Mouse (Mus musculus): Measurements from ENCODE around the gene Abl2.

DNA sequence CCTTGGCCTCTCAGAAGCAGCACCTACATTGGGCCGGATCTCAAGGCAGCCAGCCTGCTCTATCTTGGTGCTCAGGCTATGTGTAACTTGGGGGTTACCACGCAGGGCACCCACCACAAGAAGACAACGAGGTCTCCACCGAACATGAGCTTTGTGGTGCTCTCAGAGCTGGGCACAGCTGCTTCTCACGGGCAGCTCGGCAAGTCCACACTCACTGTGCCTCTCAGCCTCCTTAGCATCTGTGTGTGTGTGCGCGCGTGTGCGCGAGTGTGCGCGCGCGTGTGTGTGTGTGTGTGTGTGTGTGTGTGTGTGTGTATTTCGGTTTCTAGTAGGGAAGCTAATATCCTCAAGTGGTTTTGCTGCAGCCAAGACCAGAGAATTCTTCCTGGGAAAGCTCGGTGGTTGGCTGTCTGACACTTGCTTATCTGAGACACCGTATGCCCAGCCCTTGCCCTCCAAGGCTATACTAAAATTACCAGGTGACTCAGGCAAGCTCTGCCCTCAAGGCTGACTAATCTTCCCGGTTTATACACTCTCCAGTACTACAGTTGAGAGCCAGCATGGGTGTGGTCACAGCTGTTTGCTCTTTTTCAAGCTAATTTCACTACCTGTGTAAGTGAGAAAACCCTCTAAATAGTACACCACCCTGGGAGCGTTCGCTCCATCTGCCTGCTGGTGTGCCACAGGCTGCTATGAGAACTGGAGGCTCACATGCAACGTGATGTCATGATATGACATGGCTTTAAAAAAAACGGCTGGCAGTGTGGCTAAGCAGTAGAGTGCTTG lies 108.7 kb downstream of the Abl2 start:
- TF ChIP-seq EP300 (IDR thresholded peaks at IDR 0.05; ENCODE audit: low read length) (peak; percentile 27; the same call in 1 of the 2 replicates), CTCF (conservative IDR thresholded peaks at IDR 0.05 in 1 of 2, IDR thresholded peaks at IDR 0.05 in 1 of 2; ENCODE audit: low read depth in 2 of 2, low read length in 2 of 2) (no peak), SMC3 (IDR thresholded peaks at IDR 0.05; ENCODE audit: low read depth, low read length) (no peak), JUND (conservative IDR thresholded peaks at IDR 0.05; ENCODE audit: low read depth, low read length) (no peak), E2F4 (IDR thresholded peaks at IDR 0.05; ENCODE audit: insufficient replicate concordance, low read depth, low read length) (no peak), TCF12 (IDR thresholded peaks at IDR 0.05; ENCODE audit: low read depth, low read length) (0 out of 2 replicates have a peak, but pooled peaks have one; percentile 24), POLR2A (IDR thresholded peaks at IDR 0.05; ENCODE audit: low read depth, low read length) (no peak), MAFK (IDR thresholded peaks at IDR 0.05; ENCODE audit: insufficient replicate concordance, low read length) (no peak), PAX5 (IDR thresholded peaks at IDR 0.05; ENCODE audit: low read length) (no peak), ZMIZ1 (IDR thresholded peaks at IDR 0.05; ENCODE audit: low read depth, low read length) (no peak)
